Mouse (Mus musculus) liver (tissue): ENCODE measurements around the gene Arsk.
A peak's percentile ranks its signal among the peaks of the same experiment; 100 is the strongest.

Experiments
- DNase-seq: peaks from one replicate; pipeline ENCODE4 v3.0.0-alpha.2; 2020; ENCODE audit warnings: mixed read lengths

Arsk gene

GRCm38 (mm10) chr13:76098493-76099303 lies at the start of gene Arsk, which contains the start of gene Ttc37:
Arsk (minus strand) TSS chr13:76098660.
Ttc37 (plus strand) TSS chr13:76098734.
- peak; percentile 96 for DNase-seq

GRCm38 (mm10) chr13:76141117-76141808 lies 42.8 kb upstream of the Arsk start:
- DNase-seq, result no peak

GRCm38 (mm10) chr13:76138862-76139261 lies 40.4 kb upstream of the Arsk start:
- no peak for DNase-seq

GRCm38 (mm10) chr13:76132415-76132814 lies 34.0 kb upstream of the Arsk start:
- no peak for DNase-seq

GRCm38 (mm10) chr13:76128799-76129198 lies 30.3 kb upstream of the Arsk start:
- DNase-seq, result no peak

- DNase-seq, result no peak
Observed at GRCm38 (mm10) chr13:76109069-76109824, 10.8 kb upstream of the Arsk start.

- DNase-seq, result no peak
Observed at GRCm38 (mm10) chr13:76101989-76102388, 3.5 kb upstream of the Arsk start.

- DNase-seq, result peak; percentile 73
Observed at GRCm38 (mm10) chr13:76098116-76098492, 356 bp downstream of the Arsk start.

GRCm38 (mm10) chr13:76074323-76074722 lies 24.1 kb downstream of the Arsk start:
- no peak for DNase-seq

- no peak for DNase-seq
Observed at GRCm38 (mm10) chr13:76064363-76064945, 34.0 kb downstream of the Arsk start.

GRCm38 (mm10) chr13:76063548-76063947 lies 34.9 kb downstream of the Arsk start:
- no peak for DNase-seq

- no peak for DNase-seq
Observed at GRCm38 (mm10) chr13:76062569-76062968, 35.9 kb downstream of the Arsk start.

GRCm38 (mm10) chr13:76062126-76062525 lies 36.3 kb downstream of the Arsk start:
- no peak for DNase-seq

- DNase-seq, result no peak
Observed at GRCm38 (mm10) chr13:76059591-76059990, 38.9 kb downstream of the Arsk start.

- no peak for DNase-seq
Observed at GRCm38 (mm10) chr13:76057267-76058069, 41.0 kb downstream of the Arsk start.

GRCm38 (mm10) chr13:76056896-76057266 lies 41.6 kb downstream of the Arsk start, which contains the start of gene Gpr150:
Gpr150 (minus strand) TSS chr13:76056996.
- DNase-seq, result no peak

- DNase-seq, result peak; percentile 91
Observed at GRCm38 (mm10) chr13:76056261-76056724, 42.2 kb downstream of the Arsk start.

- DNase-seq, result peak; percentile 94
Observed at GRCm38 (mm10) chr13:76055391-76056232, 42.8 kb downstream of the Arsk start.

GRCm38 (mm10) chr13:76044971-76045370 lies 53.5 kb downstream of the Arsk start:
- no peak for DNase-seq

- no peak for DNase-seq
Observed at GRCm38 (mm10) chr13:76042455-76042854, 56.0 kb downstream of the Arsk start.

GRCm38 (mm10) chr13:76024588-76024987 lies 73.9 kb downstream of the Arsk start:
- no peak for DNase-seq
